Mouse (Mus musculus) limb, embryonic 14.5 days (tissue): ENCODE data around the gene Sv2c. TPM values are rescaled to one million over a fixed set of nuclear protein-coding genes. Genes with fewer than 3 reads are reported as not detected.
A peak's percentile ranks its signal among the peaks of the same experiment; 100 is the strongest.

ENCODE experiments used
- ATAC-seq: fragments of 200-750 bp; cut with Nextera tagmentation; 2 replicates; pipeline ENCODE4 v1.8.0; 2017; ENCODE audit warnings: low read depth, moderate number of reproducible peaks, moderate TSS enrichment; ENCODE audit not compliant: low FRiP score
- DNase-seq: peaks from one replicate; pipeline ENCODE4 v3.0.0-alpha.2; 2015; ENCODE audit warnings: low spot score
- H3K27ac ChIP-seq: fragments of 300-500 bp; sonication (generic); replicated peaks from 2 replicates; pipeline ENCODE4 v1.5.1; 2014; ENCODE audit warnings: low read depth, mild to moderate bottlenecking, low read length, moderate library complexity, mixed read lengths
- H3K27me3 ChIP-seq: fragments of 300-500 bp; sonication (generic); 2 replicates; pipeline ENCODE4 v1.6.1; 2014; ENCODE audit warnings: low read length, mixed read lengths; ENCODE audit not compliant: control insufficient read depth, insufficient read depth
- H3K36me3 ChIP-seq: fragments of 300-500 bp; sonication (generic); 2 replicates; pipeline ENCODE4 v1.6.1; 2014; ENCODE audit warnings: mild to moderate bottlenecking, low read length, moderate library complexity, mixed read lengths; ENCODE audit not compliant: control insufficient read depth, insufficient read depth
- H3K4me1 ChIP-seq: fragments of 300-500 bp; sonication (generic); 2 replicates; pipeline ENCODE4 v1.6.1; 2014; ENCODE audit warnings: antibody characterized with exemption, low read length, mixed read lengths; ENCODE audit not compliant: control insufficient read depth, insufficient read depth
- H3K4me2 ChIP-seq: fragments of 300-500 bp; sonication (generic); replicated peaks from 2 replicates; pipeline ENCODE4 v1.6.1; 2014; ENCODE audit warnings: low read depth, mild to moderate bottlenecking, low read length, moderate library complexity; ENCODE audit not compliant: severe bottlenecking
- H3K4me3 ChIP-seq: fragments of 300-500 bp; sonication (generic); replicated peaks from 2 replicates; pipeline ENCODE4 v1.5.1; 2014; ENCODE audit warnings: low read length
- H3K9ac ChIP-seq: fragments of 300-500 bp; sonication (generic); 2 replicates; pipeline ENCODE4 v1.6.1; 2014; ENCODE audit warnings: mild to moderate bottlenecking, low read depth, low read length, moderate library complexity; ENCODE audit not compliant: severe bottlenecking
- H3K9me3 ChIP-seq: fragments of 300-500 bp; sonication (generic); 2 replicates; pipeline ENCODE4 v1.6.1; 2016; ENCODE audit warnings: low read length; ENCODE audit not compliant: control insufficient read depth
- POLR2A ChIP-seq: fragments of 200-500 bp; IDR thresholded peaks from 2 replicates; pipeline ENCODE4 v1.8.0; 2012; ENCODE audit warnings: inconsistent platforms, mild to moderate bottlenecking, moderate library complexity, borderline replicate concordance; ENCODE audit not compliant: insufficient read depth, insufficient read length; ENCODE audit errors: extremely low read depth
- WGBS: fragments of 180-500 bp; shearing (Covaris S2); extraction: QIAGEN DNeasy Blood & Tissue Kit; methylation state at CpG from one replicate; pipeline ENCODE4 v1.1.7; 2014; 5-methylcytosine and 5-hydroxymethylcytosine counted together
- polyA plus RNA-seq, 2 experiments: library from polyadenylated mRNA; depleted of rRNA in 1 of 2; stranded (reverse) in 1 of 2; unstranded in 1 of 2; fragments of >200 nt; fragmentation: Nextera tagmentation in 1 of 2; extraction: Ambion mirVana in 1 of 2; gene quantifications; 2 replicates each; pipeline versions ENCODE4 v1.2.1 to v1.2.3; 2012 to 2014

Gene Sv2c
- polyA plus RNA-seq, 2 experiments = 1.3 to 1.5 TPM

GRCm38 (mm10) chr13:95959651-95960476, 172.5 kb downstream of the Sv2c start:
- no peak for TF ChIP-seq POLR2A
- H3K36me3 ChIP-seq = no peaks in the 10 kb centered on the region
- H3K4me1 ChIP-seq = peaks cover 19% of the 10 kb centered on the region; the same call in 1 of the 2 replicates
- no peak overlapping the region for H3K9ac ChIP-seq
- DNase-seq (no peak), ATAC-seq (0 out of 2 replicates have a peak, but pooled peaks have one; percentile 30)
- no peaks in the 10 kb centered on the region for H3K27me3 ChIP-seq
- peak overlapping the region; percentile 77 for H3K4me2 ChIP-seq
- 0 out of 2 replicates have a peak overlapping the region, but pooled peaks have one; percentile 0 for H3K4me3 ChIP-seq
- H3K27ac ChIP-seq = no peak overlapping the region
- no peaks in the 10 kb centered on the region for H3K9me3 ChIP-seq
- WGBS = 12% methylated on average over 14 of the region's 14 CpGs

DNA sequence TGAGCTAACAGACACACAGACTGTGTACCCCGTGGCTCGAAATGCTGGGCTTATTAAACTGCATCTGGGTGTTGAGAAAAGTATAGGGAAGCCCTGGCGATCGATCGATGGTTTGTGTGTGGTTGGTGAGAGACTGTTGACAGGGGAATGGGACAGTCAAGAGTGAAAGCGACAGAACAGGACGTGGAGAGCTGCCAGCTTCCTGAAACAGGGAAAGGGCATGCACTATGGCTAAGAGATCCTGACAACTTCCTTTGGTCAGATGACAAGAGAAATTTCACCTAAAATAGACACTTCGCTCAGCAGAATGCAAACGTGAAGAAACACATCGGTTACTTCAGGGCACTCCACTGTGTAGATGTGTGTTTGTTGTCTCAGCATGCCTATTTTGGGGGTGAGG, 175.2 kb downstream of the Sv2c start:
- Histone ChIP-seq H3K9ac (no peak overlapping the region), H3K4me3 (no peak overlapping the region), H3K27me3 (no peaks in the 10 kb centered on the region), H3K4me2 (no peak overlapping the region), H3K36me3 (no peaks in the 10 kb centered on the region), H3K27ac (no peak overlapping the region), H3K9me3 (no peaks in the 10 kb centered on the region), H3K4me1 (peaks cover 13% of the 10 kb centered on the region; the same call in 1 of the 2 replicates)
- TF ChIP-seq POLR2A = no peak
- no peak for DNase-seq
- WGBS = 82% methylated on average over 10 of the region's 10 CpGs
- ATAC-seq = no peak

DNA sequence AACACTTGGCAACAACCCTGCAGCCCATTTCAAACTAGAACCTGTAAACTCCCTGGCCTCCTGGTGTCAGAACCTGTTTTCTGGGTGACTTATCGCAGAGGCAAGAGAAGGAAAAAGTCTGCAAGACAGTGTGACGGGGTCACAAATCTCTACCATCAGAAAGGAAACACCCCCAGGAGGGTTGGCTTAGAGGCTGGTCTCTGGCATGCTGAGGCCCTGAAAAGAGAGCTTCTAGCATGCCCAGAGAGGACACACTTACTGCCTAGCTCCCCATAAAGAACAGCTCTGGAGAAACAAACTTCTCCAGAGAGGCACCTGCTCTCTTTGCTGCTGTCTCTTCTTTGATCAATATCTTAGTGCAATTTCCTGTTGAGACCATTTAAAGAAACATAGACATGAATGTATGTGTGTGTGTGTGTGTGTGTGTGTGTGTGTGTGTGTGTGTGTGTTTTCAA, 176.0 kb downstream of the Sv2c start:
- Histone ChIP-seq H3K27ac (no peak overlapping the region), H3K9ac (no peak overlapping the region), H3K4me2 (no peak overlapping the region), H3K36me3 (no peaks in the 10 kb centered on the region), H3K9me3 (no peaks in the 10 kb centered on the region), H3K4me1 (peaks cover 10% of the 10 kb centered on the region; the same call in 1 of the 2 replicates), H3K4me3 (no peak overlapping the region), H3K27me3 (no peaks in the 10 kb centered on the region)
- ATAC-seq = no peak
- 84% methylated on average over 2 of the region's 2 CpGs for WGBS
- DNase-seq = no peak
- TF ChIP-seq POLR2A = no peak

DNA sequence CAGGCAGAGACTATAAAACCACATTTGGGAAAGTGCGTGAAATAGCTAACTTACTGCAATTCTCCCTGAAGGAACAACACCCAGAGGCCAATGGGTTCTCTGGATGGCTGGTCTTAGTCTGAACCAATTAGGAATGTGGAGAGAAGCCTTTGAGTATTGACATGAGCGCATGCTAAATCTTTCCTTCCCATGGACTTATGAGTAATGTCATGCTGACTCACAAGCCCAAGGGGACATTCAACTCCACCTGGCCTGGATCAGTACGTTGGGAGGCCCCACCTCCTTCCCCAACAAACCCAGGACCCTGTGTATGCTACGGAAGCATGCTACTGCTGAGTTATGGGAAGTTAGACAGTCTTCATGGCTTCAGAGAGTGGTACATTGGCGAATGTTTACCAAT, 177.2 kb downstream of the Sv2c start:
- ATAC-seq (peak; percentile 62; the same call in 1 of the 2 replicates), DNase-seq (no peak)
- Histone ChIP-seq H3K9me3 (no peaks in the 10 kb centered on the region), H3K4me2 (no peak overlapping the region), H3K9ac (no peak overlapping the region), H3K4me3 (no peak overlapping the region), H3K27ac (no peak overlapping the region), H3K36me3 (no peaks in the 10 kb centered on the region), H3K4me1 (peaks cover 8% of the 10 kb centered on the region; the same call in 1 of the 2 replicates), H3K27me3 (no peaks in the 10 kb centered on the region)
- 55% methylated on average over 5 of the region's 5 CpGs for WGBS
- no peak for TF ChIP-seq POLR2A

GRCm38 (mm10) chr13:95953636-95954035, 178.7 kb downstream of the Sv2c start:
- H3K9ac ChIP-seq = no peak overlapping the region
- no peak for ATAC-seq
- H3K4me3 ChIP-seq = no peak overlapping the region
- H3K27me3 ChIP-seq = no peaks in the 10 kb centered on the region
- TF ChIP-seq POLR2A = no peak
- WGBS = 79% methylated on average over 4 of the region's 4 CpGs
- no peaks in the 10 kb centered on the region for H3K36me3 ChIP-seq
- H3K4me2 ChIP-seq = no peak overlapping the region
- no peak overlapping the region for H3K27ac ChIP-seq
- H3K9me3 ChIP-seq = no peaks in the 10 kb centered on the region
- no peak for DNase-seq
- no peaks in the 10 kb centered on the region for H3K4me1 ChIP-seq
